Mouse (Mus musculus) limb, embryonic 10.5 days (tissue): ENCODE measurements around the gene Klhdc8a. TPM values are rescaled to one million over a fixed set of nuclear protein-coding genes. Genes with fewer than 3 reads are reported as not detected.

Experiments used
- DNase-seq: peaks from one replicate; pipeline ENCODE4 v3.0.0-alpha.2; 2017; ENCODE audit warnings: low spot score
- H3K27ac ChIP-seq: fragments of 300-500 bp; sonication (generic); 2 replicates; pipeline ENCODE4 v1.5.1; 2016; ENCODE audit warnings: mild to moderate bottlenecking
- H3K27me3 ChIP-seq: fragments of 300-500 bp; sonication (generic); 2 replicates; pipeline ENCODE4 v1.6.1; 2016; ENCODE audit warnings: low read depth, mild to moderate bottlenecking; ENCODE audit not compliant: poor library complexity, severe bottlenecking
- H3K36me3 ChIP-seq: fragments of 300-500 bp; sonication (generic); 2 replicates; pipeline ENCODE4 v1.6.1; 2016; ENCODE audit warnings: mild to moderate bottlenecking, moderate library complexity
- H3K4me1 ChIP-seq: fragments of 300-500 bp; sonication (generic); 2 replicates; pipeline ENCODE4 v1.6.1; 2016
- H3K4me3 ChIP-seq: fragments of 300-500 bp; sonication (generic); 2 replicates; pipeline ENCODE4 v1.5.1; 2016; ENCODE audit warnings: mild to moderate bottlenecking, moderate library complexity
- H3K9me3 ChIP-seq: fragments of 300-500 bp; sonication (generic); replicated peaks from 2 replicates; pipeline ENCODE4 v1.6.1; 2016; ENCODE audit warnings: mild to moderate bottlenecking
- WGBS: fragments of 180-500 bp; shearing (Covaris S2); methylation state at CpG from one replicate; pipeline ENCODE4 v1.1.7; 2016; 5-methylcytosine and 5-hydroxymethylcytosine counted together
- polyA plus RNA-seq: library from polyadenylated mRNA; unstranded; fragments of >200 nt; fragmentation: Nextera tagmentation; extraction: Ambion mirVana; gene quantifications from 2 replicates; pipeline ENCODE4 v1.2.1, GENCODE M21; 2016

Gene Klhdc8a
- polyA plus RNA-seq, 1 experiment from 2014 or later = not detected

DNA sequence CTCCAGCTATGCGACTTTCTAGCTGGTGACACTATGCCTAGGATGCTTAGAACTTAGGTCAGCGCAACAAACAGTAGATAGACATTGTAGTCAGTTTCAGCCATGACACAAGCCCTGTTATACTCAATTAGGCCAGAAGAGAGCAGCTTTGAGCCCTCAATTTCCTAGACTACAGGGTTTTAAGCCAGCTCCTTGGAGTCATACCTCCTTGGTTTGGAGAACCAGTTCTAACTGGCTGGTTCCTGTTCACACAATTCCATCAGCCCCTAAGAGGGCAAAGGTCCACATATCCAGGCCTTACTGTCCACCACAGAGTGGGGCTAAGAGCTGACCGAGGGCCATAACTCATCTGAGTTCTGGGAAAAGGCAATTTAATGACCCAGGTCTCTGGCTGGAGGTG lies 14.3 kb downstream of the Klhdc8a start:
- Histone ChIP-seq H3K4me1 (peaks cover 33% of the 10 kb centered on the region), H3K9me3 (no peaks in the 10 kb centered on the region), H3K27me3 (peaks cover 51% of the 10 kb centered on the region), H3K36me3 (no peaks in the 10 kb centered on the region), H3K4me3 (no peak overlapping the region), H3K27ac (peak overlapping the region; percentile 36)
- DNase-seq = peak; percentile 48
- 62% methylated on average over 3 of the region's 3 CpGs for WGBS

GRCm38 (mm10) chr1:132315889-132316624 lies 17.6 kb downstream of the Klhdc8a start, which contains the start of gene Nuak2:
Nuak2 (plus strand) TSS chr1:132316126.
- Histone ChIP-seq H3K4me1 (peaks cover 27% of the 10 kb centered on the region), H3K27me3 (peaks cover 69% of the 10 kb centered on the region), H3K36me3 (no peaks in the 10 kb centered on the region), H3K4me3 (peak within 1 kb of the TSS; percentile 62), H3K9me3 (no peaks in the 10 kb centered on the region), H3K27ac (peak within 1 kb of the TSS; percentile 78)
- under 1% methylated on average over 67 of the region's 67 CpGs for WGBS
- peak; percentile 89 for DNase-seq

DNA sequence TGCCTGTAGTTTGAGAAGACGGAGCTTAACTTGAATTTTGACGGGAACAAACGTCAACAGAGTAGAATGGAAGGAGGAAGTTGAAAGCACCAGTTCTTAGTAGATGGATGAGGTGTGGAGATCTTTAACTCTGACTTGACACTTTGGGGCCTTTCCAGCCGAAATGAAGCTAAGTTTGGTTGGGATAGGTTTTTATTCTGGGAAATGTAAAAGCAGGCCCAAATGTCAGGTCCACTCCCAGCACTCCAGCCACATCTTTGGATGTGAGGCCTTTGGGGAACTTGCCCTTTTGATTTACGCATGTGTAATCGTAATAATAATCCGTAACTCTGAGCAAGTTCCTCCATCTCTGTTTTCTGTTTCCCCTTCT lies 18.2 kb downstream of the Klhdc8a start:
- H3K27ac ChIP-seq = no peak overlapping the region

DNA sequence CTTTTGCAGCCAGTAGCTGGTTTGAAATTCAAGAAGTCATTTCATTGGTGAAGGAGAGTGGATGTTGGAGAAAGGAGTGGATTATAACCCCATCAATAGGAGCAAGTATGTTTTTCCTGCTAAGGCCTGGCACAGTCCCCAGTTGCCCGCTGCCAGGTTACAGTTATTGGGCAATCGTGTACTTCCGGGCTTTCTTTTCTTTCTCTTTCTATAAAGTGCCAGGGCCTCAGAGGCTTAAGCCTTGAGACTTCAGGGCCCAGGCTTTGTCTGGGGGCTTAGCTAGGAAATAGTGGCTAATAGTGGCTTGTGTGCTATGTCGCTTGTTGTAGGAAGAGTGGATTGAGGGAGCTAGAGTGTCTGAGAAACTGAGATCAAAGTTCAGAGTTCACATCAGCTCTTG lies 19.0 kb downstream of the Klhdc8a start:
- Histone ChIP-seq H3K27ac (no peak overlapping the region), H3K27me3 (peaks cover 65% of the 10 kb centered on the region), H3K36me3 (no peaks in the 10 kb centered on the region), H3K4me3 (no peak overlapping the region), H3K4me1 (peaks cover 23% of the 10 kb centered on the region), H3K9me3 (no peaks in the 10 kb centered on the region)
- 72% methylated on average over 4 of the region's 4 CpGs for WGBS
- DNase-seq = no peak

More for the DNA sequence above, 18.2 kb downstream of the Klhdc8a start:
- no peak for DNase-seq
- Histone ChIP-seq H3K4me1 (peaks cover 23% of the 10 kb centered on the region), H3K9me3 (no peaks in the 10 kb centered on the region), H3K27me3 (peaks cover 69% of the 10 kb centered on the region), H3K36me3 (no peaks in the 10 kb centered on the region), H3K4me3 (peak overlapping the region; percentile 62)
- 31% methylated on average over 7 of the region's 7 CpGs for WGBS

- H3K27ac ChIP-seq = no peak overlapping the region
- peaks cover 65% of the 10 kb centered on the region for H3K27me3 ChIP-seq
- no peaks in the 10 kb centered on the region for H3K36me3 ChIP-seq
- peaks cover 28% of the 10 kb centered on the region for H3K4me1 ChIP-seq
- 48% methylated on average over 8 of the region's 8 CpGs for WGBS
- DNase-seq = no peak
- H3K4me3 ChIP-seq = no peak overlapping the region
- H3K9me3 ChIP-seq = no peaks in the 10 kb centered on the region
Observed at GRCm38 (mm10) chr1:132317894-132318863, 19.8 kb downstream of the Klhdc8a start.

DNA sequence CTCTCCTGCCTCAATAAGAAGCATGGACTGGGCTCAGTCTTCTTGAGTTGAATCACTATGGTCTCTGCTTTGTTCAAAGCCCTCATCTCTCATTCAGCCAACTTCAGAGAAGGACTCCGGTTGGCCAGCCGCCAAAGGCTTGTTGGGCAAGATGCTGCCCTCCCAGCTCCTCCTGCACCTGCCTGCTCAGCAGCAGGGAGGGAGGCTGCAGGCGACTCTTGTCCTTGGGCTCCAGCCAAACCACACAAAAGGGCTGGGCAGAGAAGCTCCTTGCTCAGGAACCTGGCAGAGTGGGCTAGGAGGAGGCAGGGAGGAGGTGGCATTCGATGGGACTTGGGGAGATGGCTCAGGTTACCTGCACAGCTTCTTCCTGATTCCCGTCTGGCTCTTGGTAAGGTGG lies 20.8 kb downstream of the Klhdc8a start:
- no peaks in the 10 kb centered on the region for H3K9me3 ChIP-seq
- no peaks in the 10 kb centered on the region for H3K36me3 ChIP-seq
- DNase-seq = no peak
- no peak overlapping the region for H3K4me3 ChIP-seq
- H3K4me1 ChIP-seq = peaks cover 30% of the 10 kb centered on the region
- WGBS = 83% methylated on average over 5 of the region's 5 CpGs
- peaks cover 55% of the 10 kb centered on the region for H3K27me3 ChIP-seq
- H3K27ac ChIP-seq = no peak overlapping the region

DNA sequence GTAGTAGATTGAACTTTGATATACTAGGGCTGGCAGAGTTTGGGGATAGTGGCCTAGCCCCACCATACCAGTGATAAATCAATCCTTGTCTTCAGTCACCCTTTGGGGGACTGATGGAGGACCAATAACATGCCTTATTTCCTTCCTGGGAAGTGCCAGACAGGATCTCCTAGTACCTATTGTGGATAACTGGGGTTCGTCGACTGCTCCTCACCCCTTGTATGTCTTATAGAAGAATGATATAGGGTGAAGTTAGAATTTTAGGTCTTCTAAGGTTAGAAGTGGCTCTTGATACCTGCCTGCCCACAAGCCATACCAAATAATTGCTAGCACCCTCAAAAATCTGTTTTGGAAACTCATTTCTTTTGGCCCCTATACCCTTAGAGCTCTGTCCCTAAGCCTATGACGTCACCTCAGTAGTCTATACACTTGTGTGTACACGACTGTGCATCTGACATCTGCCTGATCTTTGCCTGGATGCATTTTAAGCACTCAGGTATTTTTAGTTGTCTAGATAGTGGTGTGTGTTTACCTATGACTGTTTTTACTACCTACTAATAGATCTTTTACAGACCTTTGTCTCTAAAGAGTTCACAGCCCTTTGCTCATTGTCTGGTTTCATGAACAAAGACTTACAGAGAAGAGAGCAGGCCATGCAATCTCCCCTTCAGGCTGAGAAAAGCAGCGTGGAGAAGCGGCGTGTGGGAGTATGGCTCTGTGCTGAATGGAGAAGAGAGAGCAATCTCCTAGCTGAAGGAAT lies 23.6 kb downstream of the Klhdc8a start:
- Histone ChIP-seq H3K4me3 (no peak overlapping the region), H3K27me3 (peaks cover 28% of the 10 kb centered on the region), H3K4me1 (peaks cover 32% of the 10 kb centered on the region), H3K27ac (peak overlapping the region; percentile 21; the same call in 1 of the 2 replicates), H3K36me3 (no peaks in the 10 kb centered on the region), H3K9me3 (no peaks in the 10 kb centered on the region)
- 65% methylated on average over 7 of the region's 7 CpGs for WGBS
- no peak for DNase-seq

DNA sequence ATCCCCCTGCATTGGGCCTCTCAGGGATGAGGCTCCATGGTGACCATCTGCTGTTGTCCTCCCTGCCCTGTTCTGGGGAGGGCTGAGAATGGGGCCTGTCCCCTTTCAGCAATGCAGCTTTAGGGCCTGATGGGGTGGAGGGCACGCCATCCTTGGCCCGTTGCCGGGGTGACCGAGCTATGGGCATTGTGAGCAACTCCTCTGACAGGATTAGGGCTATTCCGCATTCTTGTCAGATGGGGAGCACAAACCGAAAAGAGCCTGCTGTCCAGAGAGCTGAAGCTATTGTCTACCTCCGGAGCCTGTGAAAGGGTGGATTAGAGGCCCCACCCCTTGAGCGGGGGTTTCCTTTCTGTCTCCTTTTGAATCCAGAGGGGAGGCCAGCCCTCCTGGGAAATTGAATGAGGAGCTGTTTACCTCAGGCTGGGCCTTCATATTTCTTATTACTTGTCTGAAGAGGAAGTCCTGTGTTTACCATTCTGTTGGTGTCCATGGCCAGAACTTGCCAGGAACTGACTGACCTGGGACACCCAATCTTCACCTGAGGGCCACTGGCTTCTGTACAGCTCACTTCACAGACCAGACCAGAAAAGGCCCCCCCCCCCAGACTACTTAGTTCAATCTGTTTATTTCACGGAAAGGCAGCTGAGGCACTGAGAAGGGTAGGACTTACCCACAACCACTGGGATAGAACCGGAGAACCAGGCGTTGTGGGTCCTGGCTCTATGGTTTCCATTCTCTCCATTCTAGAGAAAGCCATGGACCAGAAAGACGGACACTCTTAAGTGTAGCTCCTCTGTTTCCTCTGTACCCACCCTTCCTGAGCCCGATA lies 24.5 kb downstream of the Klhdc8a start:
- DNase-seq = no peak
- WGBS = 43% methylated on average over 13 of the region's 13 CpGs
- H3K4me3 ChIP-seq = no peak overlapping the region; the same call in 1 of the 2 replicates

GRCm38 (mm10) chr1:132326777-132327176 lies 28.4 kb downstream of the Klhdc8a start:
- no peaks in the 10 kb centered on the region for H3K36me3 ChIP-seq
- H3K27me3 ChIP-seq = no peaks in the 10 kb centered on the region
- no peaks in the 10 kb centered on the region for H3K9me3 ChIP-seq
- no peak for DNase-seq
- H3K27ac ChIP-seq = peak overlapping the region; percentile 44; the same call in 1 of the 2 replicates
- no peak overlapping the region for H3K4me3 ChIP-seq
- WGBS = 58% methylated on average over 9 of the region's 9 CpGs
- H3K4me1 ChIP-seq = peaks cover 50% of the 10 kb centered on the region

More for the DNA sequence above, 24.5 kb downstream of the Klhdc8a start:
- Histone ChIP-seq H3K27me3 (peaks cover 19% of the 10 kb centered on the region), H3K27ac (peak overlapping the region; percentile 21; the same call in 1 of the 2 replicates), H3K36me3 (no peaks in the 10 kb centered on the region), H3K9me3 (no peaks in the 10 kb centered on the region), H3K4me1 (peaks cover 36% of the 10 kb centered on the region)

- no peak for DNase-seq
- no peak overlapping the region for H3K27ac ChIP-seq
- no peak overlapping the region for H3K4me3 ChIP-seq
- no peaks in the 10 kb centered on the region for H3K36me3 ChIP-seq
- no peaks in the 10 kb centered on the region for H3K27me3 ChIP-seq
- peaks cover 56% of the 10 kb centered on the region for H3K4me1 ChIP-seq
- H3K9me3 ChIP-seq = no peaks in the 10 kb centered on the region
- 93% methylated on average over 17 of the region's 17 CpGs for WGBS
Observed at GRCm38 (mm10) chr1:132327477-132327876, 29.1 kb downstream of the Klhdc8a start.

- Histone ChIP-seq H3K4me1 (peaks cover 58% of the 10 kb centered on the region), H3K4me3 (no peak overlapping the region), H3K27ac (no peak overlapping the region), H3K27me3 (no peaks in the 10 kb centered on the region), H3K36me3 (no peaks in the 10 kb centered on the region), H3K9me3 (no peaks in the 10 kb centered on the region)
- DNase-seq = no peak
- 49% methylated on average over 3 of the region's 3 CpGs for WGBS
Observed at GRCm38 (mm10) chr1:132328565-132328964, 30.1 kb downstream of the Klhdc8a start.

DNA sequence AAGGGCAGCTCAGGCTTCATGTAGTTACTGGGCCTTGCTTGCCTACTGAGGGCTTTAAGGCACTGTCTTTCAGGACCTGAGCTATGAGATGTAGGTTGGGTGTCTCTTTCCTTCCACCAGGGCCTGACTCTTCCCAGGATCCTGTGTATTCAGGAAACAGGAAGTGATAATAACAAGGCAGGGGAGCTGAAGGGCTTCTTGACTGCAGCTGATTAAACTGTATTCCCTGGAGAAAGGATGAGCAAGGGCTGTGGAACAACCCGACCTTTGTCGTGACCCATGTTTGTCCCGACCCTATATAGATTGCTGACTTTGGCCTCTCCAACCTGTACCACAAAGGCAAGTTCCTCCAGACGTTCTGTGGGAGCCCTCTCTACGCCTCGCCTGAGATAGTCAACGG lies 31.2 kb downstream of the Klhdc8a start:
- no peaks in the 10 kb centered on the region for H3K9me3 ChIP-seq
- no peak for DNase-seq
- WGBS = 85% methylated on average over 7 of the region's 7 CpGs
- H3K36me3 ChIP-seq = no peaks in the 10 kb centered on the region
- no peak overlapping the region for H3K4me3 ChIP-seq
- no peaks in the 10 kb centered on the region for H3K27me3 ChIP-seq
- peaks cover 69% of the 10 kb centered on the region for H3K4me1 ChIP-seq
- H3K27ac ChIP-seq = peak overlapping the region; percentile 26; the same call in 1 of the 2 replicates
